Mouse (Mus musculus) MEL (cell line): ENCODE data around the gene Elavl1. TPM values are rescaled to one million over a fixed set of nuclear protein-coding genes. Genes with fewer than 3 reads are reported as not detected.

Experiments
- DNase-seq: peaks from one replicate; pipeline ENCODE4 v3.0.0; 2011; ENCODE audit warnings: low read depth, low spot score
- H3K27ac ChIP-seq: 2 replicates; pipeline ENCODE4 v1.5.1; 2012; ENCODE audit warnings: low read depth, mild to moderate bottlenecking, control low read depth, low read length, moderate library complexity; ENCODE audit not compliant: control insufficient read depth
- H3K27me3 ChIP-seq, 2 experiments: fragments of 150-350 bp in 1 of 2; sonication (generic) in 1 of 2; 2 replicates each; pipeline ENCODE4 v1.6.1; 2012; ENCODE audit warnings: low read length in 2 of 2, mild to moderate bottlenecking in 2 of 2, improper control_type of control experiment in 1 of 2, moderate library complexity in 1 of 2; ENCODE audit not compliant: insufficient read depth in 2 of 2, control insufficient read depth in 1 of 2
- H3K36me3 ChIP-seq, 2 experiments: 2 replicates each; pipeline ENCODE4 v1.6.1; 2012 to 2014; ENCODE audit warnings: low read length in 2 of 2, improper control_type of control experiment in 1 of 2, inconsistent platforms in 1 of 2, mild to moderate bottlenecking in 1 of 2; ENCODE audit not compliant: insufficient read depth in 2 of 2, control insufficient read depth in 1 of 2
- H3K4me1 ChIP-seq, 2 experiments: fragments of 150-350 bp in 1 of 2; sonication (generic) in 1 of 2; 2 replicates each; pipeline ENCODE4 v1.6.1; 2012; ENCODE audit warnings: low read length in 2 of 2, improper control_type of control experiment in 1 of 2, mild to moderate bottlenecking in 1 of 2; ENCODE audit not compliant: insufficient read depth in 2 of 2, control insufficient read depth in 1 of 2
- H3K4me3 ChIP-seq, 2 experiments: fragments of 150-350 bp in 1 of 2; sonication (generic) in 1 of 2; 2 replicates each; pipeline ENCODE4 v1.5.1; 2012; ENCODE audit warnings: low read depth in 2 of 2, low read length in 2 of 2, mild to moderate bottlenecking in 2 of 2, moderate library complexity in 2 of 2, control low read depth in 1 of 2, improper control_type of control experiment in 1 of 2; ENCODE audit not compliant: control insufficient read depth in 1 of 2, insufficient read depth in 1 of 2
- H3K79me2 ChIP-seq: 2 replicates; pipeline ENCODE4 v1.6.1; 2012; ENCODE audit warnings: mild to moderate bottlenecking, low read length, moderate library complexity; ENCODE audit not compliant: control insufficient read depth, poor library complexity, insufficient read depth
- H3K9ac ChIP-seq: 2 replicates; pipeline ENCODE4 v1.6.1; 2012; ENCODE audit warnings: low read depth, mild to moderate bottlenecking, control low read depth, low read length, moderate library complexity; ENCODE audit not compliant: control insufficient read depth, poor library complexity, severe bottlenecking
- H3K9me3 ChIP-seq: fragments of 150-350 bp; sonication (generic); replicated peaks from 2 replicates; pipeline ENCODE4 v1.6.1; 2012; ENCODE audit warnings: mild to moderate bottlenecking, low read length, improper control_type of control experiment, moderate library complexity; ENCODE audit not compliant: insufficient read depth
- CHD2 ChIP-seq: IDR thresholded peaks from 2 replicates; pipeline ENCODE4 v1.6.1; 2011; ENCODE audit warnings: low read length, improper control_type of control experiment
- CTCF ChIP-seq, 3 experiments: IDR thresholded peaks in 2 of 3; conservative IDR thresholded peaks in 1 of 3; 2 replicates each; pipeline ENCODE4 v1.5.1; 2011 to 2012; ENCODE audit warnings: low read length in 3 of 3, low read depth in 2 of 3, mild to moderate bottlenecking in 2 of 3, improper control_type of control experiment in 1 of 3, inconsistent platforms in 1 of 3, mixed read lengths in 1 of 3, moderate library complexity in 1 of 3; ENCODE audit not compliant: control insufficient read depth in 1 of 3, insufficient read depth in 1 of 3, poor library complexity in 1 of 3, severe bottlenecking in 1 of 3
- E2F4 ChIP-seq: IDR thresholded peaks from 2 replicates; pipeline ENCODE4 v1.6.1; 2011; ENCODE audit warnings: low read depth, low read length, improper control_type of control experiment, borderline replicate concordance
- ELF1 ChIP-seq: IDR thresholded peaks from 2 replicates; pipeline ENCODE4 v1.6.1; 2014; ENCODE audit warnings: low read depth, mild to moderate bottlenecking, inconsistent platforms, low read length, improper control_type of control experiment, moderate library complexity
- ETS1 ChIP-seq: IDR thresholded peaks from 2 replicates; pipeline ENCODE4 v1.6.1; 2012; ENCODE audit warnings: low read depth, mild to moderate bottlenecking, inconsistent platforms, low read length, improper control_type of control experiment, moderate library complexity
- GATA1 ChIP-seq: IDR thresholded peaks from 2 replicates; pipeline ENCODE4 v1.6.1; 2011; ENCODE audit warnings: low read depth, low read length, improper control_type of control experiment
- KAT2A ChIP-seq: conservative IDR thresholded peaks from 2 replicates; pipeline ENCODE4 v1.6.1; 2012; ENCODE audit warnings: low read depth, low read length, improper control_type of control experiment, inconsistent platforms
- MAX ChIP-seq: IDR thresholded peaks from 2 replicates; pipeline ENCODE4 v1.6.1; 2011; ENCODE audit warnings: low read length, improper control_type of control experiment
- MAZ ChIP-seq: IDR thresholded peaks from 2 replicates; pipeline ENCODE4 v1.6.1; 2012; ENCODE audit warnings: low read depth, mild to moderate bottlenecking, inconsistent platforms, low read length, improper control_type of control experiment
- MEF2A ChIP-seq: IDR thresholded peaks from 2 replicates; pipeline ENCODE4 v1.6.1; 2014; ENCODE audit warnings: low read depth, mild to moderate bottlenecking, inconsistent platforms, low read length, improper control_type of control experiment; ENCODE audit not compliant: poor library complexity, insufficient replicate concordance, severe bottlenecking; ENCODE audit errors: extremely low read depth
- MXI1 ChIP-seq: IDR thresholded peaks from 2 replicates; pipeline ENCODE4 v1.6.1; 2011; ENCODE audit warnings: mild to moderate bottlenecking, low read depth, low read length, improper control_type of control experiment
- MYB ChIP-seq: IDR thresholded peaks from 2 replicates; pipeline ENCODE4 v1.6.1; 2011; ENCODE audit warnings: mild to moderate bottlenecking, low read depth, low read length, improper control_type of control experiment
- NELFE ChIP-seq: IDR thresholded peaks from 2 replicates; pipeline ENCODE4 v1.6.1; 2011; ENCODE audit warnings: low read depth, low read length, improper control_type of control experiment
- POLR2AphosphoS2 ChIP-seq: IDR thresholded peaks from 2 replicates; pipeline ENCODE4 v1.6.1; 2011; ENCODE audit warnings: low read length, improper control_type of control experiment
- POLR2AphosphoS5 ChIP-seq: IDR thresholded peaks from 2 replicates; pipeline ENCODE4 v1.6.1; 2012; ENCODE audit warnings: low read depth, borderline replicate concordance, mild to moderate bottlenecking, inconsistent platforms, low read length, moderate library complexity, mixed read lengths
- RAD21 ChIP-seq: IDR thresholded peaks from 2 replicates; pipeline ENCODE4 v1.6.1; 2011; ENCODE audit warnings: mild to moderate bottlenecking, low read depth, low read length, improper control_type of control experiment
- SMC3 ChIP-seq: IDR thresholded peaks from 2 replicates; pipeline ENCODE4 v1.6.1; 2011; ENCODE audit warnings: low read depth, low read length, improper control_type of control experiment
- TAL1 ChIP-seq: IDR thresholded peaks from 2 replicates; pipeline ENCODE4 v1.6.1; 2012; ENCODE audit warnings: mild to moderate bottlenecking, inconsistent platforms, low read length, moderate library complexity, mixed read lengths
- TBP ChIP-seq: IDR thresholded peaks from 2 replicates; pipeline ENCODE4 v1.8.0; 2011; ENCODE audit warnings: low read depth, low read length, improper control_type of control experiment
- TCF12 ChIP-seq: IDR thresholded peaks from 2 replicates; pipeline ENCODE4 v1.6.1; 2014; ENCODE audit warnings: low read depth, mild to moderate bottlenecking, inconsistent platforms, low read length, improper control_type of control experiment, moderate library complexity
- UBTF ChIP-seq: IDR thresholded peaks from 2 replicates; pipeline ENCODE4 v1.6.1; 2012; ENCODE audit warnings: low read depth, mild to moderate bottlenecking, inconsistent platforms, low read length, improper control_type of control experiment, moderate library complexity, borderline replicate concordance; ENCODE audit not compliant: insufficient read depth
- USF1 ChIP-seq: IDR thresholded peaks from 2 replicates; pipeline ENCODE4 v1.6.1; 2014; ENCODE audit warnings: low read depth, mild to moderate bottlenecking, inconsistent platforms, low read length, improper control_type of control experiment, moderate library complexity
- USF2 ChIP-seq, 2 experiments: IDR thresholded peaks; 2 replicates each; pipeline ENCODE4 v1.6.1; 2011 to 2012; ENCODE audit warnings: improper control_type of control experiment in 2 of 2, low read length in 2 of 2, borderline replicate concordance in 1 of 2, inconsistent platforms in 1 of 2, low read depth in 1 of 2, mild to moderate bottlenecking in 1 of 2; ENCODE audit not compliant: insufficient read depth in 1 of 2
- ZC3H11A ChIP-seq: IDR thresholded peaks from 2 replicates; pipeline ENCODE4 v1.6.1; 2012; ENCODE audit warnings: low read depth, mild to moderate bottlenecking, inconsistent platforms, low read length, improper control_type of control experiment
- ZKSCAN1 ChIP-seq: IDR thresholded peaks from 2 replicates; pipeline ENCODE4 v1.6.1; 2012; ENCODE audit warnings: low read depth, mild to moderate bottlenecking, inconsistent platforms, low read length, improper control_type of control experiment, moderate library complexity
- ZMIZ1 ChIP-seq: IDR thresholded peaks from 2 replicates; pipeline ENCODE4 v1.6.1; 2012; ENCODE audit warnings: low read depth, mild to moderate bottlenecking, inconsistent platforms, low read length, improper control_type of control experiment, moderate library complexity
- ZNF384 ChIP-seq: IDR thresholded peaks from 2 replicates; pipeline ENCODE4 v1.6.1; 2012; ENCODE audit warnings: low read depth, mild to moderate bottlenecking, inconsistent platforms, low read length, improper control_type of control experiment
- polyA plus RNA-seq, 2 experiments: library from polyadenylated mRNA; stranded (reverse) in 1 of 2; unstranded in 1 of 2; fragments of >175 nt in 1 of 2; fragments of >200 nt in 1 of 2; gene quantifications; 2 replicates each; pipeline versions ENCODE4 v1.2.1 to v1.2.4; 2012; ENCODE audit warnings: low replicate concordance in 2 of 2, low read depth in 1 of 2; ENCODE audit not compliant: insufficient read length in 2 of 2, insufficient read depth in 1 of 2, missing spikeins in 1 of 2
- total RNA-seq: library from RNA; depleted of rRNA; stranded (reverse); fragments of 300-350 nt; gene quantifications from 2 replicates; pipeline ENCODE4 v1.2.3, GENCODE M21; 2012

Elavl1 gene
- total and polyA plus RNA-seq, 3 experiments = 64.2 to 77.4 TPM; not detected in 1

- TF ChIP-seq GATA1 (no peak), USF2 (IDR thresholded peaks at IDR 0.05; ENCODE audit: borderline replicate concordance in 1 of 2, insufficient read depth in 1 of 2, low read depth in 1 of 2, low read length in 2 of 2) (no peak), NELFE (no peak), ZMIZ1 (no peak), MAX (no peak), MYB (no peak), MEF2A (no peak), KAT2A (no peak), CTCF (IDR thresholded peaks at IDR 0.05 in 2 of 3, conservative IDR thresholded peaks at IDR 0.05 in 1 of 3; ENCODE audit: control insufficient read depth in 1 of 3, insufficient read depth in 1 of 3, low read depth in 2 of 3, low read length in 3 of 3, poor library complexity in 1 of 3, severe bottlenecking in 1 of 3) (no peak), SMC3 (no peak), ZC3H11A (no peak), MXI1 (no peak), CHD2 (no peak), ELF1 (no peak), TAL1 (no peak), POLR2AphosphoS2 (no peak), ETS1 (no peak), TCF12 (no peak), UBTF (no peak)
- peaks cover 28 to 51% of the 10 kb centered on the region in 2 experiments for H3K36me3 ChIP-seq
- H3K9ac ChIP-seq = no peak overlapping the region
- H3K27ac ChIP-seq = no peak overlapping the region
- peaks cover 92% of the 10 kb centered on the region for H3K79me2 ChIP-seq
- no peak for DNase-seq
- peaks cover 19 to 20% of the 10 kb centered on the region in 2 experiments for H3K4me1 ChIP-seq
- no peaks in the 10 kb centered on the region for H3K27me3 ChIP-seq
- H3K4me3 ChIP-seq = no peak overlapping the region
- no peaks in the 10 kb centered on the region for H3K9me3 ChIP-seq
These were observed 4.2 kb downstream of the Elavl1 start for GRCm38 (mm10) chr8:4321031-4321430.

GRCm38 (mm10) chr8:4320404-4320803, 4.8 kb downstream of the Elavl1 start:
- H3K4me1 ChIP-seq = peaks cover 16 to 20% of the 10 kb centered on the region in 2 experiments
- H3K9me3 ChIP-seq = no peaks in the 10 kb centered on the region
- H3K27ac ChIP-seq = no peak overlapping the region
- no peak for TF ChIP-seq ZMIZ1
- TF ChIP-seq UBTF = no peak
- TF ChIP-seq CHD2 = no peak
- no peak for TF ChIP-seq TCF12
- no peak for TF ChIP-seq USF1
- no peak for TF ChIP-seq ZKSCAN1
- no peak for TF ChIP-seq CTCF (IDR thresholded peaks at IDR 0.05 in 2 of 3, conservative IDR thresholded peaks at IDR 0.05 in 1 of 3; ENCODE audit: control insufficient read depth in 1 of 3, insufficient read depth in 1 of 3, low read depth in 2 of 3, low read length in 3 of 3, poor library complexity in 1 of 3, severe bottlenecking in 1 of 3)
- no peak for TF ChIP-seq GATA1
- TF ChIP-seq TBP = no peak
- no peak for TF ChIP-seq RAD21
- no peak for TF ChIP-seq E2F4
- no peak for TF ChIP-seq MAX
- TF ChIP-seq POLR2AphosphoS5 = no peak
- TF ChIP-seq MAZ = no peak
- no peak for TF ChIP-seq TAL1
- TF ChIP-seq MEF2A = no peak
- TF ChIP-seq ZNF384 = no peak
- TF ChIP-seq MXI1 = no peak
- no peak for TF ChIP-seq USF2 (IDR thresholded peaks at IDR 0.05; ENCODE audit: borderline replicate concordance in 1 of 2, insufficient read depth in 1 of 2, low read depth in 1 of 2, low read length in 2 of 2)
- H3K9ac ChIP-seq = no peak overlapping the region
- no peaks in the 10 kb centered on the region for H3K27me3 ChIP-seq
- no peak overlapping the region for H3K4me3 ChIP-seq
- peaks cover 31 to 52% of the 10 kb centered on the region in 2 experiments for H3K36me3 ChIP-seq
- H3K79me2 ChIP-seq = peaks cover 89% of the 10 kb centered on the region
- no peak for DNase-seq
